Mouse (Mus musculus) brain, embryonic 14.5 days (tissue): Measurements from ENCODE around the gene Kifc1.

Source experiments
- CTCF ChIP-seq: fragments of 200-500 bp; IDR thresholded peaks from 2 replicates; pipeline ENCODE4 v1.5.1; 2012; ENCODE audit warnings: inconsistent platforms, mild to moderate bottlenecking, moderate library complexity, borderline replicate concordance; ENCODE audit not compliant: insufficient read depth, insufficient read length; ENCODE audit errors: extremely low read depth
- POLR2A ChIP-seq: fragments of 200-500 bp; IDR thresholded peaks from 2 replicates; pipeline ENCODE4 v1.6.1; 2012; ENCODE audit warnings: mild to moderate bottlenecking, inconsistent platforms, borderline replicate concordance; ENCODE audit not compliant: poor library complexity, insufficient read depth, insufficient read length, severe bottlenecking; ENCODE audit errors: extremely low read depth

- TF ChIP-seq CTCF (no peak), POLR2A (no peak)
These were observed 42.5 kb upstream of the Kifc1 start for GRCm38 (mm10) chr17:33932970-33933369.
